In genomic region chr4:154360850-154361249, GRCm38 (mm10) we compare ENCODE assay signal across 22 mouse cellular contexts. TPM values are rescaled to one million over a fixed set of nuclear protein-coding genes. Genes with fewer than 3 reads are reported as not detected.
"Had no signal": no experiment of that assay in that cellular context is flagged by ENCODE, and none has a peak within 500 bp of the region (broad histone marks: within the 10 kb centered on the region; RNA-seq: fewer than 3 reads in every experiment).

No protein-coding gene starts in this region.

- H3K4me1 ChIP-seq: megakaryocyte, embryonic 14.5 days; neural tube, embryonic 15.5 days had no signal

- H3K9ac ChIP-seq: limb, embryonic 12.5 days; limb, embryonic 15.5 days; liver, embryonic 14.5 days; liver, postnatal 0 days; lung, embryonic 14.5 days; midbrain, embryonic 15.5 days; neural tube, embryonic 12.5 days; neural tube, embryonic 15.5 days had no signal

- H3K4me2 ChIP-seq: limb, embryonic 12.5 days; limb, embryonic 15.5 days; liver, embryonic 11.5 days; lung, embryonic 14.5 days; midbrain, embryonic 15.5 days; neural tube, embryonic 12.5 days; neural tube, embryonic 15.5 days had no signal

- H3K36me3 ChIP-seq: limb, embryonic 15.5 days; midbrain, embryonic 10.5 days; midbrain, embryonic 15.5 days; neural tube, embryonic 12.5 days; neural tube, embryonic 15.5 days had no signal

- H3K27me3 ChIP-seq: limb, embryonic 12.5 days; midbrain, embryonic 15.5 days had no signal

- DNase-seq: kidney, adult 18-20 months; kidney, adult 9 months; kidney, postnatal 14 days; kidney, postnatal 4 days; left cerebral cortex, postnatal 4 days; liver, postnatal 0 days; lung, embryonic 14.5 days; right cerebral cortex, adult 18-20 months; thymus, adult 2 months; thymus, postnatal 14 days; thymus, postnatal 4 days had no signal

- H3K27ac ChIP-seq: limb, embryonic 12.5 days; limb, embryonic 15.5 days; liver, embryonic 14.5 days; midbrain, embryonic 10.5 days; midbrain, embryonic 15.5 days; neural tube, embryonic 12.5 days; neural tube, embryonic 15.5 days had no signal

- H3K9me3 ChIP-seq: limb, embryonic 12.5 days; limb, embryonic 15.5 days; megakaryocyte, embryonic 14.5 days; midbrain, embryonic 10.5 days; midbrain, embryonic 15.5 days; neural tube, embryonic 12.5 days; neural tube, embryonic 15.5 days had no signal

- ATAC-seq: liver, postnatal 0 days; midbrain, embryonic 15.5 days had no signal

- H3K4me3 ChIP-seq: limb, embryonic 12.5 days; limb, embryonic 15.5 days; megakaryocyte, embryonic 14.5 days; midbrain, embryonic 10.5 days; midbrain, embryonic 15.5 days; neural tube, embryonic 12.5 days; neural tube, embryonic 15.5 days had no signal

RNA-seq across cellular contexts. Expression of gene B230104I21Rik, which starts 24.9 kb away (rescaled TPM):
- polyA plus RNA-seq: limb, embryonic 15.5 days; liver, embryonic 11.5 days; liver, embryonic 14.5 days; liver, postnatal 0 days; lung, embryonic 14.5 days; midbrain, embryonic 10.5 days; midbrain, embryonic 15.5 days; neural tube, embryonic 12.5 days; neural tube, embryonic 15.5 days; small intestine, adult 2 months; stomach, embryonic 14.5 days; thymus, adult 2 months had no signal
